Mouse (Mus musculus): ENCODE results near the gene Fer.

Gene Fer

DNA sequence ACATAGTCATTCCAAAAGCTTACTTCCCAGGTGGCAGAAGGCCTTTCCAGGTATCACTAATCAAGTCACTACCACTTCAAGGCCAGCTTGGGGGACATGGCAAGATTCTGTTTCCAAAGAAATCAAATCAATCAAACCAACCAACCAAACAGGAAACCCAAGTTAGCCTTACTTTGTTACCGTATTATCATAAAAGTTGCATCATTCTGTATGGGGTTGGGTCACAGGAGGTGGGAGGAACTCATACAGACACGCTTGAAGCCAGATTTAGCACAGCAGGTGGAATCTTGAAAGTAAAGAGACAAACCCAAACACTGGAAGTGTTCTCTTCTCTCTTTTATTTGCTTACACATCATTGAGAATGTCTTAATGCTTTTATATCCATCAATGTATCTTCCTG, 125.8 kb downstream of the Fer start:
- DNase-seq, result no peak

DNA sequence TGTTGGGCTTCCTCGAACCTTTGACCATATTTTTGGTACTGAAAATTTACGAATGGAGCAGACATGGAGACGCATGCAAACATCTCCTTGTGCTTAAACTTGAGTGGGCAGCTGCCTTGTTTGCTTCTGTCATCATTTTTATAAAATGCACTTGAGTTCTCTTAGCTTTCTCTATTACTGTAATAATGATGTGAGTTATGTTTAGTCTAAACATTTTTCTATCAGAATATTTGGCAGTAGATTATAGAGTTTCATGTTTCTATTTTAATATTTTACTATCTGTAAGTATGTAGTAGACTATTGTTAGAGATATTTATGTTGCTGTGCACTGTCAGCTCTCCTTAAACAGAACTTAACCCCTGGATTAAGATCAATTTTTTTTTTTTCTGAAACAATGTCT, 128.3 kb downstream of the Fer start:
- no peak for DNase-seq

DNA sequence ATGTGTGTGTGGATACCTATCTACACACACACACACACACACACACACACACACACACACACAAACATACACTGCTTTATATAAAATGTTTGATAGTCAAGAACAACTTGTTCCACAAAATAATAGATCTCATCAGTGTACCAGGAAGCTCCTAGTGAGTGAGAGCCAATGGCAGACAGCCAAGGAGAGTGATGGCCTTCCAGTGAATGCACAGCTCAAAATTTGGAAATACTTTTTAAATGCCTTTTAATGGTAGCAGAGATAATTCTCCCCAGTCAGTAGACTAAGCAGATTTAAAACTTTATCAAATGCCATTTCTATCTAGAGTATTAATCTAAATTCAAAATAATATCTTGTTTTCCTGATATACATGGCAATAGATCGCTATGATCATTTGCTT, 133.1 kb downstream of the Fer start:
- peak; percentile 39 for DNase-seq

DNA sequence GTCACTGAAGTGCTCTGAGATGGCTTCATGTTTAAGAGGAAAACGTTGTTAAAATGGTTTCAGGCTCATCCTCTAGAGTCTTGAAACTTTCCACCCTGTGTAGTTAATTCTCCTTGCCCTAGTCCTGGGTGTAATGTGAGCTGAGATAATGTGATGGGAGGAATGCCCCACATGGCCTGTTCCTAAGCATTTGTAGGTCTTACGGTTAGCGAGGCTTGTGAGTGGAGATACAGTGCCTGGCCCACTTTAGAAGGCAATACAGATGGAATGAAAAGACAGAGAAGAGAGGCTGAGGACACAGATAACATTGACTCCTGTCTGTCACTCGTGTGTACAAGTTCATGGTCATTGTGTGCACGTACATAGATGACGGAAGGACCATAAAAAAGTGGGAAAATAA, 134.8 kb downstream of the Fer start:
- DNase-seq, result no peak

DNA sequence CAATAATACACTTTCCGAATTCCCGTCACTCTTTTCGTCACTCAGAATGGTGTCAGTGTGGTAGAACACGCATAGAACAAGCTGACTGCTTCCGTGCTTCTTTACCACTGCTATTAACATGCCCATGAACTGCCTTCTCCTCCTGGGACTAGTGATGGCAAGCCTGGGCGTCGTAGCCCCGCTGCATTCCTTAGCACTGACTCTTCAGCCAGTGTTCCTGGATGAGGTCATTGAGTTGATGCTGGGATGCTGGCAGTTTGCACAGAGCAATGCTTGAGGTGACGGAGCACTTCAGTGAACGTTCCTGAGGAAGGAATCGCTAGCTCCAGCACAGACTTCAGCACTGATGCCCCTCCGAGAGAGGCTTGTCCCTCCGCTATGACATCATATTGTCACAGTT, 140.6 kb downstream of the Fer start:
- DNase-seq, result no peak

DNA sequence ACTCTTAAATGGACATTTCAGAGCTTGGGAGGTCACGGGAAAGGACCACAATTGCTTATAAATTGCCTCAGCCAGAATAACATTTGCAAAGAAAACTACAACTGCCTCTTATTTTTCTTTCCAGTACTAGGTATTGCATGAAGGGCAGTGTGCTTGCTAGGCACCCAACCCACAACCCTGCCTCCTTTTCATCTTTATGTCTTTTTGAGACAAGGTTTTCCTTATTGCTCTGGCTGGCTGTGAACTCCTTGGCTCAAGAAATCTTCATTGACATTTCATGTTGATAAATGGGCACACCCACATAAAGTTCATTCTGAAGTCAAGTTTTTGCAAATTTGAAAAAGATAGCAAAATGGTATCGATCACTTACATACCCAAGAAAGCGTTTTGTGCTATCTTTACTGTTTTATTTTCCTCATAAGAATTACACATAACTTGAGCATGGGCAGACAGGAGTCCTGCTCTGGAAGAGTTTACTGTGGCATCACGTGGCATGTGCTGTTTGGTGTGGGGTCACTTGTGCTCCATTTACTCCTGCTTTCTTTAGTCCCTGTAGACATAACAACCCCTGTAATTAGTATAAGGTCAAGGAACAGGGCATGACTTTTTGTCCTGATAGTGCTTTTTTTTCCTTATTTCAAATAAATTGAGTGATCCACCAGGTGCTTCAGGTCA, 142.8 kb downstream of the Fer start:
- DNase-seq, result no peak

DNA sequence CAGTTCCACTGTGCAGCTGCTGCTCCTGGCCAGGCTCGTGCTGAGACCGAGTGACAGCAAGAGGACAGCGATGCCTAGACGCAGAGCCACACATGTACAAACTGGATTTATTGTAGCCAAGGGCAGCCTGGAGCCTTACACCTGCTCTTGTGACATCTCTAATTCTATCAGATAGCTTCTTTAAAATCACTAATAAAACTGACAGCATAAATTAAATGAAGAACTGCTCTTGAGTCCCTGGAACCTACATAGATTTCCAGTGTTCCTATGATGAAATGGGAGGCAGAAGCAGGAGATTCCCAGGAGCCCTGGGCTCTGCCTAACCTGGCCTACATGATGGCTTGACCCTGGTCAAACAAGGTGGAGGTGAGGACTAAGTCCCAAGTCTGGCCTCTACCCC, 153.7 kb downstream of the Fer start:
- DNase-seq, result no peak

DNA sequence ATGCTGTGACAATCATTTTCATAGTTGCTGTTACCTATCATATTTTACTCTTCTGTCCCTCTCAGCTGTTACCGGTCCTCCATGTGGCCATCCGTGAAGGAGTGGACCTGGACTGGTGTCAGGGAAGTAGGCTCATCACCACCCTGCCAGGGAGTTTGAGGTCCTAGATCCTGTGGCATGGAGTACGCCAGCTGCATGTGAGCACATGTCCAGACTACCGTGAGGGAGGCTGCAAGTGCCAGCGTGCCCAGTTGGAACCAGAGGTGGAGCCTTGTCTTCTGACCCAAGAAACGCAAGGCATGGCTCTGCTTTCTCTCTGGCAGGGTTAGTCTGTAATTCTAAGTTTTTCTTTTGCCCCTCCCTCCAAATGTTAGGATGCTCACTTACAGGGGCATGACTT, 155.4 kb downstream of the Fer start:
- DNase-seq, result no peak

DNA sequence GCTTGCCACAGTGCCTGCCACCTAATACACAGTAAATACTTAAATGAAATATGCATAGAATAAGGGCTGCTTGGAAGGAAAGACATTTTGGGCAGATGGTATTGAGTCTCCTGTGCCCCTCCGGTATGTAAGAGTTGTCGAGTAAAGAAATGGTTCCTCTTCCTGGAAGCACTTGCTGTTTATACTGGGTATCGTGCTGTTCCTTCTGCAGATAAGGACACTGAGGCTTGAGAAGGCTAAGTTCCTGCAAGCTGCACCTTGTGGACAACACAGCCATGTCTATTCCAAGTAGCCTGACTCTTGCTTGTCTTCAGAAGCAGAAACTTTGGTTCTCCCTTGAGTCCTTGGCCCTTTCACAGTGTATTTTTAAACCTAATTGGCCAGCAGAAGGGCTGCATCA, 156.0 kb downstream of the Fer start:
- DNase-seq, result no peak

DNA sequence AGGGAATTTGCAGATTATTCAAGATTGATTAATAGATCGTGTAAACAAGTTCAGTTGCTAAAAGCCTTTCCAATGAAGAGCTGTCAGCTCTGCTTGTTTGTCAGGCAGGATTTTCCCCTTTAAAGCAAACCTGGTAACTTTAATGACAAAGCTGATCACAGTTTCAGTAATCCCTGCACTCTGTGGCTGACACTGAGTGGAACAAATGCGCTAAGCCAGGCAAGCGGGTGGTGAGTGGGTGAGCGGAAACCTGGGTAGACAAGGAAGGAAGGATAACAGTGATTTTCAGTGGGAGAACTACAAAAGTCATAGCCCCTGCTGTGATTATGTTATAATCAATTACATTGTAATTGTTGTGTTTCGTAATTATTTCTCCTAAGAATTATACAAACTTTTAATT, 156.8 kb downstream of the Fer start:
- DNase-seq, result no peak

DNA sequence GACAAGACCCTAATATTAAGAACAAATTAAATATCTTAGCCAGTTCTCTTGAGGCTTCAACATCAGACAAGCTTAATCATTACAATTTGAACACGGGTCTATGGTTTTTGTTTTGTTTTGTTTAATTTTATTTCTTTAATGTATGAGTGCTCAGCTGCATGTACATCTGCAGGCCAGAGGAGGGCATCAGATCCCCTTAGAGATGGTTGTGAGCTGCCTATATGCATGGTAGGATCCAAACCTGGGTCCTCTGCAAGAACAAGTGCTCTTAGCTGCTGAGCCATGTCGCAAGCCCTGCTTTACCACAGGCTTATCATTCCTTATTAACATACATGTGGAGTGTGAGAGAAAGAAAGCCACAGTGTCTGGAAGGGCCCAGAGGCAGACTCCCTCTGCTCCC, 163.6 kb downstream of the Fer start:
- DNase-seq, result no peak

DNA sequence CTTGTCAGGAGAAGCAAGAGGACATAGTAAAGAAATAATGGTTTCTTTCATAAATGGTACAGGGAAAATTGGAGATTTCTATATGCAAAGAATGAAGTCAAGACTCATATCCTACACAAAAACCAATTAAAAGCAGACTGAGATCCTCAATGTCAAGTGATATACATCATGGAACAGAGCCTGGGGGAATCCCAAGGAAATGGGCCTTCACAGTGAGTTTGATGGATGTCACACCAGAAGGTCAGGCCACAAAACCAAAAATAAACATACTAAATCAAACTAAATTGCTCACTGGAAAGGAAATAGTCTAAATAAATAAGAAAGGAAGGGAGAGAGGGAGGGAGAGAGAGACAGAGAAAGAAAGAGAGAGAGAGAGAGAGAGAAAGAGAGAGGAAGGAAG, 178.9 kb downstream of the Fer start:
- no peak for DNase-seq

DNA sequence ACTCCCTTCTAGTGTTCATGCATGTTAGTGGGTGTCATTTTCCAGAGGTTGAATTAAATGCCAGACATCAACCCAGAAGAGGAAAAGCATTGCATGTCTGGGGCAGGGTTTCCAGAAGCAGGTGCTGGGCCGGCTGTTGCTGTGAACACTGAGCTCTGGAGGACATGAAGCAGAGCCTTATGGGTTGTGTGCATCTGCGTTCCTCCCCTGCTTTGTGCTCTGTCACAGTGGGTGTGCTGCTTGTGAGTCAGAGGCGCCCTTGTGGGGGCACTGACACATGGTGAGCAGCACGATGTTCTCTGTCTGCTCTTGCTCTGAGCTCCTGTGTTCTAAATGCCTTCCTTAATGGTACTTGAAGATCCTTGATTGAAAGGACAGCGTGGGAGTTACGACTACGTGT, 182.5 kb downstream of the Fer start:
- no peak for DNase-seq

DNA sequence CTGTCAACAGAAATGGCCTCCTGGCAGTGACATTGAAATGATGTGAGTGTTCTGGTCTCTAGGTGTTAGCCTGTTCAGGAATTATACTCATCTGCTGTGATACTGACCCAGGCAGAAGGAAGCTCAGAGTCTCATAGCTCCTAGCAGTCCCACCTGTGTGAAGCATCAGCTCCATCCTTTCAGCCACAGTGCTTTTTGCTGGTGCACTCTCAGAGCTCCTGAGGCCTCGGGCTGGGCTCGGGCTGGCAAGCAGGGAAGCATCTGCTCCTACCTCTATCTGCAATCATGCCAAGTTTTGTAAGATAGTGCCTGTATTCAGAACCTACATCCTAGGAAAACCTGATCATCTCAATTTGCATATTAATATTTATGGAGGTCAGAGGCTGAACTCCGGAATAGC, 183.7 kb downstream of the Fer start:
- DNase-seq, result peak; percentile 14

DNA sequence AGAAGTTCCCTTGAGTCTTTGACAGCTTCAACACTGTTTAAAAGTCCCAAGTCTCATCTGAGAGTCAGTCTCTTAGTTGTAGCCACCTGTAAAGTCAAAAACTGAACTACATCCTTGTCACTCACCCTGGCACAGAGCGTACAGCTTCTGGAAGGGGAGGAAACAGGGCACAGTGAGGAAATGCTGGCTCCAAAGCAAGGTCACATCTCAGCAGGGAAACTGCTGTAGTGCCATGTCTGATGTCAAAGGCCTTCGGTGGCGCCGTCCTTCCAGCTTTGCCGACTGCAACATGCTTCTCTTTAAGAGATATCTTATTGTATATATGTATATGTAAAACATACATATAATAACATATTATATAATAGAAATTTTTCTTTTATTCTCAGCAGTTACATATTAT, 188.0 kb downstream of the Fer start:
- peak; percentile 9 for DNase-seq

DNA sequence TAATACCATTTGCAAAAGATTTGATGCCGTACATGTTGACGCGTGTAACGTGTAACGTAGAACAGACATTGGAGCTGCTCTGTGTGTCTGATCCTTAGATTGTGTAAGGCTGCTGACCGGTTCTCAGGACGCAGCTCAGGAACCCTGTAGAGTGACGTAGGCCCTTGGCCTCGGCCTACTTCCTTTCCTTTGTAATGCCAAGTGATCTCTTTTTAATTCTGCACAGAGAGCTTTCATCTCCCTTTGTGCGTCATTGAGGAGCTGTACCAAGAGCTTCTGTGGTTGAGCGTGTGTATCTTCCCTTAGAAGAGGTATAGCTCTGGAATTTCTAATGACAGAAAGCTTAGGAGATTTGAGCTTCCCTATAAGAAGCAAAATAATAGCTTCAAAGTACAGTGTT, 190.8 kb downstream of the Fer start:
- no peak for DNase-seq

DNA sequence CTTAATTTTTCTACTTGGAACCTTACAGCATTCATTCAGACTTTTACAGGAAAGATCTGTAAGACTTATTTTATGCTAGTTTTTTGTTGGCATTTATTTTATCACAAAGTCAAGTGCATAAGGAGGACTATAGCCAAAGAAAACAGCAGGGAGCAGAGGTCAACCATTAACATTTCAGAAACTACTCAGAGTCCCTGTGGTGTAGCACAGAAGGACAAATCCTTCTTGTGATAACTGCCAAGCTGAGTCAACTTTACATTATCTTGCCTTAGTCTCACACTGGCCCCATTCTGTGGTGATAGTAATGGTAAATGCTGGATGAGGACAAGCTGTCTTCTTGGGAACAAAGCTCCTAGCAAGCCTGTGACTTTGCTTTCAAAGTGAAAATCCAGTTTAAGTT, 197.7 kb downstream of the Fer start:
- no peak for DNase-seq

DNA sequence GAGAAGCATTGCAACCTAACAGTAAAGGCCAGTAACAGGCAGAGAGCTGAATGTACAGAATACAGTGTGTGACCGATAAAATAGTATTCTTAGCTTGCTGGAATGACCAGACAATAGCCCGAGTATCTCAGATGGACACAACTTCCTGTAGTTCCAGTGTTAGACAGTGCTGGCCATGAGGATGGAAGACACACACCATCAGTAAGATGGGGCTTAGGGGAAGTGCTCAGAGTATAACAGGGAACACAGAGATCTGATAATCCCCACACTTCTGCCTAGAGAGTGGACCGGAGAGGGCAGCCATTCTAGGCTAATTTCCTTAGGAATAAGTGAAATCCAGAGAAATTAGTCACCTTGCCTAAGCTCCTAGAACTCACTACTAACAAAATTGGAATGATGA, 202.4 kb downstream of the Fer start:
- DNase-seq, result no peak

DNA sequence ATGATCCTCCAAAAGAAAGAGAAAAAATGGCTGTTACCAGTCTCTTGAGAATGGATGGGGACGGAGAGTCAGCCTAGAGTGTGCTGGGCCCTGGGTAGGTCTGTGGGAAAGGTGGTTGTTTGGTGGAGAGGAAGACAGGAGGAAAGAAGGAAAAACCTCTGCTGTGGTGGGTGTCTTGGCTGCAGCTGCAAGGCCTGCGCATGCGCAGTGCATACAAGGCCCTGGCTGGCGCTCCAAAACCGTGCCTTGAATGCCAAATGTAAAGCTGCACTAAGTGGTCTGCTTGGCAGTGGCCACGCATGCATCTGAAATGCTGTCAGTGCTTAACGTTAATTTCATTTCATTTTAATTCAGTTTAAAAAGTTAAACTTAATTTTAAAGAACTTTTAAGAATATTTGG, 214.5 kb downstream of the Fer start:
- no peak for DNase-seq

DNA sequence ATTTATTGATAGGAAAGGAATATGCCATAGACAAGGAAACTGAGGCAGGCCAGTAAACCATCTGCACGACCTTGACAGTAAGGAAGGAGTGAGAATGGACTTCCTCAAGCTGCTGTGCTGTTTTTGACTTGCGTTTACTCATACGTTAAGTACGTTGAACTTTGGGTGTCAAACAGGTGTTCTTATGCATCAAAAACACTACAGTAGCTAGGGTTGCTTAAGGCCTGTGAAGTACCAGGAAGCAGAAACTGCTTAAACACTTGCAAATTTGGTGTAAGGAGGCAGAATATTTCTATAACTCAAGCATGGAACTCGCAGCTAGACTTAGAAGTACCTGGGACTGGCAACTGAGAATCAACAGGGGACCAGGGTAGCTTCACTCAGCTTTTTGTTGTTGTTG, 221.9 kb downstream of the Fer start:
- no peak for DNase-seq

DNA sequence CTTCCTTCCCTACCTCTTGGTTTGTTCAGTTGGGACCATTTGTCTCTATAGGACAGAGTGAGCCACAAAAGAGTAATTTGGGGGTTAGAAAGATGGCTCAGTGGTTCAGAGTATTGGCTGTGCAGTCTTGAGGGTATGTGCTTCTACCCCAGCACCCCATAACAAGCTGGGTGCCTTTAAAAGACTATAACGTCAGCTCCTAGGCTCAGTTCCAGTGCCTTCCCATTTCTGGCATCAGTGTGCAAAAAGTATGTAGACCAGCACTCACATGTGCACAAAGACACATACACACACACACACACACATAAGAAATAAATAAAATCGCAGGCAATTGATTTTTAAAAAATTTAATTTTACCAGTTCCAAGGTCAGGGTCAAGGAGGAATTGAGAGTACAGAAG, 222.6 kb downstream of the Fer start:
- DNase-seq, result no peak

DNA sequence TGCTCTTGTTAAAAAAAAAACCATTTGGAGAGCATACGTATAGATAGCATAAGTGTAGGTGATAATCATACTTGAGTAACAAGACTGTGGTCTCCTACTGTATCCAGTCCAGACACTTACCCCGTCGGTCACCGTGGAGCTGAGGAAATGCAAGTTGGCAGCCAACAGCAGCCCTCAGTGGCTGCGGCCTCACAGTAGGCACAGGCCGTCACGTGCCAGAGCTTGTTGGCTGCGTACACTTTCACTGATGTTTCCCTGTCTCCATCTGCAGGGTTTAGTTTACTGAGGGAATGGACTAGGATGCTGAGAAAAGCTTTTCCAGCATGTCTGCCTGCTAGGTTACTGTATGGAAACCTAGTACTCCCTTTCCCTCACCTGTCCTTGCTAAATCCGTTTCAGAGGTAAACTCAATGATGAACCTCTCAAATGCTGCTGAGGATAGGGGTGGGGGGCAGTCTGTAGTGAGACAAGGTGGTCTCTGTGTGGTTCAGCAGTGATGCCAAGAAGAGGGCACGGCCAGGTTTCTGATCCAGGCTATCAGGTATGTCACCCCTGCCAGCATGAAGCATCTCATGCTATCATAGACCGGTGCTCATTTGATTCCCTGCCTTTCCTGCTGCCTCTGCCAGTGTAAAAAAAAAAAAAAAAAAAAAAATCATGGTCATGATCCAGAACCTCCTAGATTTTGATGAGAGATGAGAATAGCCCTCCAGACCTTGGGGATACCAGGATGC, 224.2 kb downstream of the Fer start:
- DNase-seq, result no peak

DNA sequence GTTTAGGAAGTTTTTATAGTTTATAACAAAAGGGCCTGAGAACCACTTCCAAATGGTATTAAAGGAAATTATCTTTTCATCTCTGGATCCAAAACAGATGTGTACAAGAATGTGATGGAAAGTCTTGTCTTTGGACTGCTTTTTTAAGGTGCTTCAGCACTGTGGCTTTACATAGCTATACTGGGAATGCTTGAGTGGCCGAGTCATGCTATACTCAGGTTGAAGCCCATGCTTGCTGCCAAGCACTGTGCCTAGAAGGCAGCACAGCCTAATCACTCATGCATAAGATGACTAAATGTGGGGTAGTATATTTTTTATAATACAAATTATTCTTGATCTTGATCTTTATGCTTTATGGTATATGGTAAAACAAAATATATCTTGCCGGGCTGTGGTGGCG, 225.0 kb downstream of the Fer start:
- DNase-seq, result no peak

DNA sequence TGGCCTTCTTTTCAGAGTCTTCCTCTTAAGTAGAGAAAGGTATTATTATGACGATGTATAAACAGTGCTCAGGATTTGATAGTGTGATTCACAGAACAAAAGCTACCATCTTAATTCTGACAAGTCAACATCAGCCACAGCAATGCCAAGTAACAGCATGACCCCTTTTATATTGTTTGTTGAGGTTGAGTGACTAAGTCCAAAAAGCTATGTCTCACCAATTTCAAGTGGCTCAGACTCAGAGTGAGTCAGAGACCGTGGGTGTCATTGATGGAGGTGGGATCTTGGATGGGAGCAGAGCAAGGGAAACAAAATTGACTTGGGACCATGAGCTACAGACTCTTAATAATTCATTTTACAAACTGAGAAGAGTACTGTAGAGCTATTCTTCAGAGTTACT, 230.9 kb downstream of the Fer start:
- DNase-seq, result no peak

DNA sequence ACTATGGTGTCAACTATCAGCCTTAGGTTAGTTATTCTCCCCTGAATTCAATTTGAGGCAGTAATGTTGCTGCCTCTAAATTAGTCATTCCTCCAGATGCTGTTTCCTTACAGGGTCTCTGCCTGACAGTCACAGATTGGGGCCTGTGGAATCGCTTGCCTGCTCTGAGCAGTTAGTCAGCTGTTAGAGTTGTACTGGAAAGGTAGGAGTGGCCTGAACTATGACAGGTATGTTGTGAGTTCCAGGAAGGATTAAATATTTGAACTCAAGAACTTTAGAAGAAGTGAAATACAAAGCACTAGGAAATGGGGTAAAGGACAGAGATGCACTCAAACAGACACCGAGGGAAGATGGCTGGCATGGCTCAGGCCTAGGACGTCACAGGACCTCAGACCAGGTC, 233.9 kb downstream of the Fer start:
- DNase-seq, result no peak
